Mouse (Mus musculus): ENCODE results near the gene Trp63. TPM values are rescaled to one million over a fixed set of nuclear protein-coding genes. Genes with fewer than 3 reads are reported as not detected.

Gene Trp63
- total RNA-seq, 2 experiments from 2014 or later: 1.3 to 1.6 TPM

GRCm38 (mm10) chr16:25877416-25877965, 193.9 kb downstream of the Trp63 start:
- peak in 1 of 2 experiments; percentile 9 for DNase-seq

GRCm38 (mm10) chr16:25878116-25878515, 194.6 kb downstream of the Trp63 start:
- no peak for DNase-seq

GRCm38 (mm10) chr16:25899071-25899470, 215.5 kb downstream of the Trp63 start:
- DNase-seq: no peak

GRCm38 (mm10) chr16:25899657-25900056, 216.1 kb downstream of the Trp63 start:
- no peak for DNase-seq

GRCm38 (mm10) chr16:25900389-25900908, 216.9 kb downstream of the Trp63 start:
- DNase-seq: no peak

GRCm38 (mm10) chr16:25912185-25912584, 228.6 kb downstream of the Trp63 start:
- DNase-seq: no peak

GRCm38 (mm10) chr16:25934181-25934580, 250.6 kb downstream of the Trp63 start:
- no peak for DNase-seq

Data from layer of hippocampus, postnatal 36 days (tissue).